Mouse (Mus musculus): ENCODE measurements around the gene Olfr54. TPM values are rescaled to one million over a fixed set of nuclear protein-coding genes. Genes with fewer than 3 reads are reported as not detected.
"Not testable (repeated sequence)": the region's sequence is repeated elsewhere in the genome, so short reads cannot be mapped to it uniquely, and the experiment has no call there.

The Olfr54 gene
- total RNA-seq (2017): not detected in 2 replicates

DNA sequence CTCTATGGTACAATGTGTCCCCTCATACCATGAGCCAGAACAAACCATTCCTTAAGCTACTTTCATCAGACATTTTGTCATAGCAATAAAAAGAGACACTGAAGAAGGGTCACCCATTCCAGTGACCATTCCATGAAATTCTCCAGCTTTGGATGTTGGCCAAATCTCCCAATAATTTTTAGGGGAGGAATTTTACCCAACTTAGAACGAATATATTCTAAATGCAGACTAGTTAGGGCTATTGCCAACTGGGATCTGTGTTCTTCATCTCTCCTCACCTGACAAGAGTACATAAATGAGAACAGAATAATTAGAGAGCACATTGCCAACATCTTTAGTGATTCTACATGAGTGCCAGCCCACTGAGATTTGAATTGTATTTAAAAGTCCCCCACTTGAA, at the start of gene Olfr54:
Gene Olfr54 (plus strand): TSS at position 301 of the 400 bp plus-strand sequence.
- ATAC-seq (replicated peaks in 1 of 2; ENCODE audit: insufficient read depth in 1 of 2, low FRiP score in 2 of 2, low TSS enrichment in 1 of 2, low read depth in 1 of 2, poor library complexity in 2 of 2, severe bottlenecking in 2 of 2): no peak

- peak; percentile 49 to 74; a peak in 3 of 4 replicates for ATAC-seq (replicated peaks in 1 of 2; ENCODE audit: insufficient read depth in 1 of 2, low FRiP score in 2 of 2, low TSS enrichment in 1 of 2, low read depth in 1 of 2, poor library complexity in 2 of 2, severe bottlenecking in 2 of 2)
These were observed 49.1 kb upstream of the Olfr54 start for GRCm38 (mm10) chr11:50964886-50965285.

DNA sequence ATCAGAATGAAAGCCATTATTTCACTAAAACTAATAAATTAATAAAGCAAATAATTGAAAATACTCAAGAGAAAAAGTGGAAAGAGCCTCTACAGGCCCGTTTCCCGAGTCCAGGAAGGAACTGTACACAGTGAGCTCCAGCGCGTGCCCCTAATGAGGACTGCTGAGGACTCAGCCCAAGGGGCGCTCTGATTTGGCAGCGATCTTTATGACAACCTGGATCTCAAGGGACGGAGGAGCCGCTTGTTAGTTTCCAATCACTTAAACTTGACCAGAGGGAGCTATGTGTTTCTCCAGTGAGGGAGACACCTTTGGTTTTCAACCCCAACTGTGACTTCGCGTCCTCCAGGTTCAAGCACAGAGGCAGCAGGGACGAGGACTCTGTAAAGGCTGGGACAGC, 47.8 kb upstream of the Olfr54 start, which contains the start of gene Olfr1378:
Gene Olfr1378 (plus strand): TSS at position 301 of the 400 bp plus-strand sequence.
- ATAC-seq (replicated peaks in 1 of 2; ENCODE audit: insufficient read depth in 1 of 2, low FRiP score in 2 of 2, low TSS enrichment in 1 of 2, low read depth in 1 of 2, poor library complexity in 2 of 2, severe bottlenecking in 2 of 2): no peak

- ATAC-seq (replicated peaks in 1 of 2; ENCODE audit: insufficient read depth in 1 of 2, low FRiP score in 2 of 2, low TSS enrichment in 1 of 2, low read depth in 1 of 2, poor library complexity in 2 of 2, severe bottlenecking in 2 of 2): no peak
These were observed 36.8 kb upstream of the Olfr54 start for GRCm38 (mm10) chr11:50977216-50977615.

GRCm38 (mm10) chr11:50981667-50982066, 32.4 kb upstream of the Olfr54 start, which contains the start of gene Olfr1377:
TSS of gene Olfr1377 (plus strand) at chr11:50981967.
- ATAC-seq (replicated peaks in 1 of 2; ENCODE audit: insufficient read depth in 1 of 2, low FRiP score in 2 of 2, low TSS enrichment in 1 of 2, low read depth in 1 of 2, poor library complexity in 2 of 2, severe bottlenecking in 2 of 2): no peak

GRCm38 (mm10) chr11:51003296-51003695, 10.7 kb upstream of the Olfr54 start, which contains the start of gene Olfr51:
TSS of gene Olfr51 (plus strand) at chr11:51003596.
- no peak for ATAC-seq (replicated peaks in 1 of 2; ENCODE audit: insufficient read depth in 1 of 2, low FRiP score in 2 of 2, low TSS enrichment in 1 of 2, low read depth in 1 of 2, poor library complexity in 2 of 2, severe bottlenecking in 2 of 2)

- ATAC-seq (replicated peaks in 1 of 2; ENCODE audit: insufficient read depth in 1 of 2, low FRiP score in 2 of 2, low TSS enrichment in 1 of 2, low read depth in 1 of 2, poor library complexity in 2 of 2, severe bottlenecking in 2 of 2): no peak
These were observed 2.2 kb upstream of the Olfr54 start for GRCm38 (mm10) chr11:51011821-51012220.

DNA sequence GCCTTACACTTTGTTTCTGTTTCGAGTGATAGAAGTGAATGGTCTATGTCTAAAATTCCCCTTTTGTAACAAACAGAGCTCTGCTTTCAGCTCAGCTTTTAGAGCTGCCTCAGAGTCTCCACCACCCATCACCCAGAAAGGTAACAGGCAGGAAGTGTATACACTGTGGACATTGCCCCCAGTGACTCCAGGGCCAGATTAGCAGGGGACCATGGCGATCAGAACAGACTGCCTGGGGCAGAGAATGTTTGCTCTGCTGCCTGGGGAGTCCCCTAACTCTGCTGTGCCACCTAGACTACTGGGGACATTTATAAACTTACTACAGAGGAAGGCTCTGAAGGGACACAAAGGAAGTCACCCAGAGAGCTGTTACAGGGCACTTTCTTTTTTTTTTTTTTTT, 2.3 kb downstream of the Olfr54 start:
- no peak for ATAC-seq (replicated peaks in 1 of 2; ENCODE audit: insufficient read depth in 1 of 2, low FRiP score in 2 of 2, low TSS enrichment in 1 of 2, low read depth in 1 of 2, poor library complexity in 2 of 2, severe bottlenecking in 2 of 2)

GRCm38 (mm10) chr11:51026811-51027210, 12.8 kb downstream of the Olfr54 start:
- ATAC-seq (replicated peaks in 1 of 2; ENCODE audit: insufficient read depth in 1 of 2, low FRiP score in 2 of 2, low TSS enrichment in 1 of 2, low read depth in 1 of 2, poor library complexity in 2 of 2, severe bottlenecking in 2 of 2): not testable (repeated sequence)

DNA sequence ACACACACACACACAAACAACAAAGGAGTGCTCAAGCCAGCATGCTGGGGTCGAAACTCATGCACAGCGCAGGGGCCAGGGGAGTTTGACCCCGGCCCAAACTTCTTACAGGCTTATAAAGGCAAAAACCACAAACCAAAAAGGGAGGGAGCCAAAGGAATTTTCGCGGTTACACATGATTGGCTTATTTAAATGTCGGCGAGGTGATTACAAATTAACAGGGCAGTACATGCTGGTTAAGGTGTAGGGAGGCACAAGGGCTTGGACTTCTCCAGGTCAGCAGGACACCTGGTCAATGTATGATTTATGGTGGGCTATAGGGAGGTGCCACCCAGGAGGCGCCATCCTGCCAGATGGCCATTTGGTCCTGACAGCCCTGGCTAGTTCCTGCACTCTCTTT, 15.3 kb downstream of the Olfr54 start:
- not testable (repeated sequence) for ATAC-seq (replicated peaks in 1 of 2; ENCODE audit: insufficient read depth in 1 of 2, low FRiP score in 2 of 2, low TSS enrichment in 1 of 2, low read depth in 1 of 2, poor library complexity in 2 of 2, severe bottlenecking in 2 of 2)

- ATAC-seq (replicated peaks in 1 of 2; ENCODE audit: insufficient read depth in 1 of 2, low FRiP score in 2 of 2, low TSS enrichment in 1 of 2, low read depth in 1 of 2, poor library complexity in 2 of 2, severe bottlenecking in 2 of 2): no peak
These were observed 16.2 kb downstream of the Olfr54 start for GRCm38 (mm10) chr11:51030225-51030624.

DNA sequence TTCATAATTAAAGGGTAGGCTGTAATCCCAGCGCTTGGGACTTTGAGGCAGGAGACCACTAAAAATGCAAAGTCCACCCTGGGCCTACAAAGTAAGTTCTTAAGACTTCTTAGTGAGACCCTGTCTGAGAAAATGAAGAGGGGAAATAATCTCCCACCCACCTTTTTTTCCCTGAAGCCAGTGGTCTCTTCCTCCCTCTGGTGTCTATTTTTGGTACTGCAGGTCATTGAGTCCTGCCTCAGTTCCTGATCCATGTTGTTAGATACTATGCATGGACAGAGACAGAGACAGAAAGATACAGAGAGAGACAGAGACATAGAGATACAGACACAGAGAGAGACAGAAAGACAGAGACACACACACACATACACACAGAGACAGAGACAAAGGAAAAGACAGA, 18.8 kb downstream of the Olfr54 start:
- ATAC-seq (replicated peaks in 1 of 2; ENCODE audit: insufficient read depth in 1 of 2, low FRiP score in 2 of 2, low TSS enrichment in 1 of 2, low read depth in 1 of 2, poor library complexity in 2 of 2, severe bottlenecking in 2 of 2): no peak

GRCm38 (mm10) chr11:51034141-51034540, 20.1 kb downstream of the Olfr54 start:
- ATAC-seq (replicated peaks in 1 of 2; ENCODE audit: insufficient read depth in 1 of 2, low FRiP score in 2 of 2, low TSS enrichment in 1 of 2, low read depth in 1 of 2, poor library complexity in 2 of 2, severe bottlenecking in 2 of 2): not testable (repeated sequence)

- no peak for ATAC-seq (replicated peaks in 1 of 2; ENCODE audit: insufficient read depth in 1 of 2, low FRiP score in 2 of 2, low TSS enrichment in 1 of 2, low read depth in 1 of 2, poor library complexity in 2 of 2, severe bottlenecking in 2 of 2)
These were observed 21.9 kb downstream of the Olfr54 start for GRCm38 (mm10) chr11:51035951-51036350.

- not testable (repeated sequence) for ATAC-seq (replicated peaks in 1 of 2; ENCODE audit: insufficient read depth in 1 of 2, low FRiP score in 2 of 2, low TSS enrichment in 1 of 2, low read depth in 1 of 2, poor library complexity in 2 of 2, severe bottlenecking in 2 of 2)
These were observed 30.7 kb downstream of the Olfr54 start for GRCm38 (mm10) chr11:51044776-51045175.

GRCm38 (mm10) chr11:51047809-51048208, 33.8 kb downstream of the Olfr54 start, which contains the start of gene Olfr1375:
TSS of gene Olfr1375 (plus strand) at chr11:51048109.
- ATAC-seq (replicated peaks in 1 of 2; ENCODE audit: insufficient read depth in 1 of 2, low FRiP score in 2 of 2, low TSS enrichment in 1 of 2, low read depth in 1 of 2, poor library complexity in 2 of 2, severe bottlenecking in 2 of 2): not testable (repeated sequence)

DNA sequence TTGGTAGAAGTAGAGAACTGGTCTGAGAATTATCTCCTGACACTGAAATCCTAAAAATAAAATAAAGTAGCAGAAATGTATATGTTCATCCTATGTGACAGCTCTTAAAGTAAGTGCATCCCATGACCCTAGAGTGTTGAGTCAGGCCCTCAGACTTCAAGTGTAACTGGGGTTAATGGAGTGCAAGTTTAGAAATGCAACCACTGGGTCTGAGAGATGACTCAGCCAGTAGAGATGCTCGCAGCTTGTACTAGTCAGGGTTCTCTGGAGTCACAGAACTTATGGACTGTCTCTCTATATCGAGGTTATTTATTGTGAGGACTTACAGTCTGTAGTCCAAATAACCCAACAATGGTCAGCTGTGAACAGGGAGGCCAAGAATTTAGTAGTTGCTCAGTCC, 37.6 kb downstream of the Olfr54 start:
- ATAC-seq (replicated peaks in 1 of 2; ENCODE audit: insufficient read depth in 1 of 2, low FRiP score in 2 of 2, low TSS enrichment in 1 of 2, low read depth in 1 of 2, poor library complexity in 2 of 2, severe bottlenecking in 2 of 2): no peak

- ATAC-seq (replicated peaks in 1 of 2; ENCODE audit: insufficient read depth in 1 of 2, low FRiP score in 2 of 2, low TSS enrichment in 1 of 2, low read depth in 1 of 2, poor library complexity in 2 of 2, severe bottlenecking in 2 of 2): no peak
These were observed 39.2 kb downstream of the Olfr54 start for GRCm38 (mm10) chr11:51053230-51053629.

DNA sequence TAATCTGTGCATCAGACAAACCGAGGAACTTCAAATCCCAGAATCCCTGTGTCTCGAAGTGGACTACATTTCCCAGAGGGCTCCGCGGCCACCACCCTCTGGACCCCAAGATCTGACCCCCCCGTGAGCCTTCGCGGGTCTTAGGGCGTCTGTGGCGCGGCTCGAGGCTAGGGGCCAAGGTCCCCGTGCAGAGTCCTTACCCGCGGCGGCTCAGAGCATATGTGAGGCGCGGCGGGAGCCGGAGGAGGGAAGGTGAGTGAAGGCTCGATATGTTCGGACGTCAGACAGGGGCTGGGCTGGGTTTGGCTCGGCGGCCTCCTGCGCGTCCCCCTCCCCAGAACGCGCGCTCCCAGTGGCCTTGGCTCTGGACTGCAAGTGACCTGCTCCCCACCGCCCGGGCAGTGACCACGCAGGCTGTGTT, 45.1 kb downstream of the Olfr54 start, which contains the start of gene Zfp354a:
Gene Zfp354a (plus strand): TSS at position 107 of the 421 bp plus-strand sequence.
- peak; percentile 27 to 48 for ATAC-seq (replicated peaks in 1 of 2; ENCODE audit: insufficient read depth in 1 of 2, low FRiP score in 2 of 2, low TSS enrichment in 1 of 2, low read depth in 1 of 2, poor library complexity in 2 of 2, severe bottlenecking in 2 of 2)
